Comparison of ENCODE assay signal across 7 mouse cellular contexts in the genomic region with DNA sequence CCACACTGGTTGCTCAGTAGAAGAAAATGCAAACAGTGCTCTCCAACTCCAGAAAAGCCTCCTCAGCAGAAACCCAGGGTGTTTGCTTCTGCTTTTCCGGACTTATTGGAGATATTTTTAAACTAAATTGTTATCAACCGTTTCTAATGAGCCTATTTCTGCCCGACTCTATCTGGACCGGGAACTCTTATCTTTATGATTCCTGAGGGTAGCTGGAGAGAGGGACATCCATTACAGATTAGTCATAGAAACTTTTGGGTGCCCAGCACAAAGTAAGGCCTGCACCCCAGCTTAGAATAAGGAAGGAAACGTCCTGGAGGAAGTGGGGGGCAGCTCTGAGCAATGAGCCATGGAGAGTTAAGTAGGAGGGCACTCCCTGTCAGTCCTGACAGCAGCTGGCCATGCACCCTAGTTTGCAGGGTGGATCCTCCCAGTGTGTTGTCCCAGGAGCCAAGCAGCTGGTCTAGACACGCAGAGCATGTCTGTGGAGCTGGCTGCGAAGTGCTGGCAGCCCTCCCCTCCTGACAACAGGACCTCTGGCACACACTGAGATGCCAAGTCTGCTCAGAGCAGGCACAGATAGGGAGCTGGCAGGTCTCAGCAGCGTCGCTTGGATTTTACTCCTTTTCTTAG. TPM values are rescaled to one million over a fixed set of nuclear protein-coding genes. Genes with fewer than 3 reads are reported as not detected.
DNase-seq lines count a peak whose midpoint lies in the region; ATAC-seq lines count a peak whose summit lies in the region.

No protein-coding gene starts in this region.

- H3K4me3 ChIP-seq in brown adipose tissue, adult 24 weeks (ENCODE audit: insufficient read depth, low read depth, low read length), result no peak overlapping the region
- H3K4me3 ChIP-seq in limb, embryonic 11.5 days (ENCODE audit: low read depth, low read length), result no peak overlapping the region

- WGBS in limb, embryonic 11.5 days, result 75% methylated on average over 9 of the region's 9 CpGs

- no peaks in the 10 kb centered on the region for H3K27me3 ChIP-seq in limb, embryonic 11.5 days (ENCODE audit: control insufficient read depth, insufficient read depth, low read length)

- no peaks in the 10 kb centered on the region for H3K36me3 ChIP-seq in limb, embryonic 11.5 days (ENCODE audit: control insufficient read depth, insufficient read depth, low read length)

- no peaks in the 10 kb centered on the region for H3K9me3 ChIP-seq in limb, embryonic 11.5 days (ENCODE audit: control insufficient read depth, low read length)

- H3K4me2 ChIP-seq in limb, embryonic 11.5 days (ENCODE audit: low read depth, severe bottlenecking), result no peak overlapping the region

- ATAC-seq in limb, embryonic 11.5 days (ENCODE audit: insufficient number of reproducible peaks, low FRiP score, low TSS enrichment, low read depth), result no peak

- H3K9ac ChIP-seq in limb, embryonic 11.5 days (ENCODE audit: low read length), result peak overlapping the region; percentile 8; the same call in 1 of the 2 replicates

- peaks cover 47% of the 10 kb centered on the region for H3K4me1 ChIP-seq in brown adipose tissue, adult 24 weeks (ENCODE audit: control insufficient read depth, insufficient read depth, insufficient read length, low read length)
- H3K4me1 ChIP-seq in limb, embryonic 11.5 days (ENCODE audit: control insufficient read depth, insufficient read depth, low read length), result peaks cover 47% of the 10 kb centered on the region

- peak overlapping the region; percentile 39 for H3K27ac ChIP-seq in brown adipose tissue, adult 24 weeks (replicated peaks; ENCODE audit: low read depth, low read length)
- no peak overlapping the region for H3K27ac ChIP-seq in limb, embryonic 11.5 days (replicated peaks; ENCODE audit: low read depth, low read length)

- peak; percentile 32 to 56 for DNase-seq in layer of hippocampus, postnatal 10 days (ENCODE audit: low spot score in 2 of 2)
- DNase-seq in layer of hippocampus, adult 8-10 months (ENCODE audit: low spot score in 2 of 2), result no peak
- peak; percentile 63 for DNase-seq in gastrocnemius, postnatal 10 days
- DNase-seq in limb, embryonic 11.5 days (ENCODE audit: low spot score), result no peak
- peak; percentile 64 to 66 for DNase-seq in spleen, postnatal 36 days (ENCODE audit: low spot score in 2 of 2)
- no peak for DNase-seq in adrenal gland, postnatal 4 days (ENCODE audit: low spot score in 2 of 2)

RNA-seq across cellular contexts. Expression of a gene that starts 4.2 kb away (rescaled TPM):
- 1 to 10 TPM; 3.9 to 4.1 TPM for total RNA-seq in layer of hippocampus, postnatal 10 days (2021)
- 1 to 10 TPM; 4.6 to 5.2 (median 4.8) TPM for total RNA-seq in layer of hippocampus, adult 8-10 months (2022)
- polyA plus RNA-seq in brown adipose tissue, adult 24 weeks (2012; ENCODE audit: insufficient read depth, insufficient read length, missing spikeins), result 17.9 and 18.3 TPM in 2 replicates
- 10 to 100 TPM; 61.2 to 76.3 TPM for total RNA-seq in gastrocnemius, postnatal 10 days (2021)
- 47.3 and 48.2 TPM in 2 replicates for polyA plus RNA-seq in limb, embryonic 11.5 days (2014; fragmentation: Nextera tagmentation; extraction: Ambion mirVana)
- total RNA-seq in adrenal gland, postnatal 4 days (2021), result 10 to 100 TPM; 52.0 to 53.4 TPM

Comparison
In these comparisons a context has a peak if more than half of its experiments do, and no peak if none do; other contexts are left out.
1. DNase-seq: peak in layer of hippocampus, postnatal 10 days (2 of 2), gastrocnemius, postnatal 10 days (single experiment) and spleen, postnatal 36 days (2 of 2); none in layer of hippocampus, adult 8-10 months (0 of 2), limb, embryonic 11.5 days (single experiment) and adrenal gland, postnatal 4 days (0 of 2).
2. RNA of a gene that starts 4.2 kb away (total RNA-seq): 61.2 to 76.3 TPM in gastrocnemius, postnatal 10 days and 52.0 to 53.4 TPM in adrenal gland, postnatal 4 days; 4.6 to 5.2 TPM in layer of hippocampus, adult 8-10 months and 3.9 to 4.1 TPM in layer of hippocampus, postnatal 10 days; every median in the first group is over 4 times any median in the second.